Mouse (Mus musculus): Measurements from ENCODE around the gene Chrm1.

Chrm1 gene

GRCm38 (mm10) chr19:8663360-8663839 lies at the start of gene Chrm1:
Chrm1 (plus strand) TSS chr19:8663789.
- DNase-seq (ENCODE audit: low spot score in 2 of 2): peak in 1 of 2 experiments; percentile 63

GRCm38 (mm10) chr19:8614343-8614742 lies 49.2 kb upstream of the Chrm1 start:
- no peak for DNase-seq (ENCODE audit: low spot score in 2 of 2)

- DNase-seq (ENCODE audit: low spot score in 2 of 2): no peak
These were observed 47.3 kb upstream of the Chrm1 start for GRCm38 (mm10) chr19:8616314-8616713.

- DNase-seq (ENCODE audit: low spot score in 2 of 2): no peak
These were observed 45.7 kb upstream of the Chrm1 start, which contains the start of gene Slc22a6 for GRCm38 (mm10) chr19:8617904-8618303. Slc22a6 (plus strand) TSS chr19:8618039.

- DNase-seq (ENCODE audit: low spot score in 2 of 2): no peak
These were observed 42.5 kb upstream of the Chrm1 start for GRCm38 (mm10) chr19:8621098-8621497.

GRCm38 (mm10) chr19:8630249-8630648 lies 33.3 kb upstream of the Chrm1 start:
- DNase-seq (ENCODE audit: low spot score in 2 of 2): no peak

- no peak for DNase-seq (ENCODE audit: low spot score in 2 of 2)
These were observed 32.8 kb upstream of the Chrm1 start for GRCm38 (mm10) chr19:8630826-8631225.

GRCm38 (mm10) chr19:8632029-8632428 lies 31.6 kb upstream of the Chrm1 start:
- DNase-seq (ENCODE audit: low spot score in 2 of 2): no peak

GRCm38 (mm10) chr19:8642086-8642485 lies 21.5 kb upstream of the Chrm1 start:
- DNase-seq (ENCODE audit: low spot score in 2 of 2): no peak

GRCm38 (mm10) chr19:8646393-8646792 lies 17.2 kb upstream of the Chrm1 start:
- DNase-seq (ENCODE audit: low spot score in 2 of 2): no peak

- no peak for DNase-seq (ENCODE audit: low spot score in 2 of 2)
These were observed 7.8 kb upstream of the Chrm1 start for GRCm38 (mm10) chr19:8655833-8656232.

- no peak for DNase-seq (ENCODE audit: low spot score in 2 of 2)
These were observed 7.2 kb upstream of the Chrm1 start for GRCm38 (mm10) chr19:8656341-8656740.

GRCm38 (mm10) chr19:8661821-8662307 lies 1.7 kb upstream of the Chrm1 start:
- peak; percentile 66 to 86 for DNase-seq (ENCODE audit: low spot score in 2 of 2)

- DNase-seq (ENCODE audit: low spot score in 2 of 2): peak; percentile 89 to 92
These were observed 1.3 kb upstream of the Chrm1 start for GRCm38 (mm10) chr19:8662337-8662736.

- DNase-seq (ENCODE audit: low spot score in 2 of 2): peak in 1 of 2 experiments; percentile 79
These were observed 377 bp downstream of the Chrm1 start for GRCm38 (mm10) chr19:8663911-8664421.

GRCm38 (mm10) chr19:8664859-8665258 lies 1.3 kb downstream of the Chrm1 start:
- peak in 1 of 2 experiments; percentile 49 for DNase-seq (ENCODE audit: low spot score in 2 of 2)

- peak in 1 of 2 experiments; percentile 69 for DNase-seq (ENCODE audit: low spot score in 2 of 2)
These were observed 2.2 kb downstream of the Chrm1 start for GRCm38 (mm10) chr19:8665746-8666145.

- no peak for DNase-seq (ENCODE audit: low spot score in 2 of 2)
These were observed 9.3 kb downstream of the Chrm1 start for GRCm38 (mm10) chr19:8672859-8673258.

- DNase-seq (ENCODE audit: low spot score in 2 of 2): no peak
These were observed 9.9 kb downstream of the Chrm1 start for GRCm38 (mm10) chr19:8673336-8674063.

GRCm38 (mm10) chr19:8679031-8679779 lies 15.6 kb downstream of the Chrm1 start:
- no peak for DNase-seq (ENCODE audit: low spot score in 2 of 2)

- DNase-seq (ENCODE audit: low spot score in 2 of 2): no peak
These were observed 18.2 kb downstream of the Chrm1 start for GRCm38 (mm10) chr19:8681633-8682362.

GRCm38 (mm10) chr19:8682996-8683395 lies 19.4 kb downstream of the Chrm1 start:
- DNase-seq (ENCODE audit: low spot score in 2 of 2): peak in 1 of 2 experiments; percentile 73

Measured in left cerebral cortex, adult 9 months (tissue).